Mouse (Mus musculus): ENCODE results near the gene Nans. TPM values are rescaled to one million over a fixed set of nuclear protein-coding genes. Genes with fewer than 3 reads are reported as not detected.
A peak's percentile ranks its signal among the peaks of the same experiment; 100 is the strongest.

Nans gene
- total and polyA plus RNA-seq, 2 experiments from 2014 or later = 69.8 to 89.3 TPM

GRCm38 (mm10) chr4:46485696-46486417 lies 3.2 kb upstream of the Nans start:
- Histone ChIP-seq H3K4me2 (ENCODE audit: low read depth) (no peak overlapping the region), H3K4me3 (ENCODE audit: low read depth, low read length) (no peak overlapping the region), H3K27me3 (ENCODE audit: insufficient read depth, low read length) (no peaks in the 10 kb centered on the region), H3K36me3 (ENCODE audit: insufficient read depth) (no peaks in the 10 kb centered on the region), H3K4me1 (ENCODE audit: insufficient read depth) (peaks cover 9% of the 10 kb centered on the region; the same call in 1 of the 2 replicates), H3K9me3 (ENCODE audit: low read length) (no peaks in the 10 kb centered on the region), H3K27ac (ENCODE audit: low read depth, low read length) (no peak overlapping the region), H3K9ac (no peak overlapping the region)
- TF ChIP-seq CTCF (IDR thresholded peaks at IDR 0.05; ENCODE audit: low read depth) = no peak
- WGBS = 63% methylated on average over 14 of the region's 14 CpGs
- DNase-seq (no peak), ATAC-seq (no peak)

- H3K4me1 ChIP-seq (ENCODE audit: insufficient read depth) = peaks cover 9% of the 10 kb centered on the region; the same call in 1 of the 2 replicates
- H3K9me3 ChIP-seq (ENCODE audit: low read length) = no peaks in the 10 kb centered on the region
- no peaks in the 10 kb centered on the region for H3K27me3 ChIP-seq (ENCODE audit: insufficient read depth, low read length)
- H3K9ac ChIP-seq = no peak overlapping the region
- H3K36me3 ChIP-seq (ENCODE audit: insufficient read depth) = no peaks in the 10 kb centered on the region
- TF ChIP-seq CTCF (IDR thresholded peaks at IDR 0.05; ENCODE audit: low read depth) = no peak
- WGBS = 90% methylated on average over 5 of the region's 5 CpGs
- DNase-seq (no peak), ATAC-seq (no peak)
- H3K4me3 ChIP-seq (ENCODE audit: low read depth, low read length) = no peak overlapping the region
- H3K27ac ChIP-seq (ENCODE audit: low read depth, low read length) = no peak overlapping the region
- no peak overlapping the region for H3K4me2 ChIP-seq (ENCODE audit: low read depth)
Measured at GRCm38 (mm10) chr4:46487348-46487747, 1.7 kb upstream of the Nans start.

- ATAC-seq = no peak
- Histone ChIP-seq H3K36me3 (ENCODE audit: insufficient read depth) (peaks cover 36% of the 10 kb centered on the region), H3K4me3 (ENCODE audit: low read depth, low read length) (no peak overlapping the region), H3K9ac (no peak overlapping the region), H3K4me2 (ENCODE audit: low read depth) (no peak overlapping the region), H3K9me3 (ENCODE audit: low read length) (no peaks in the 10 kb centered on the region), H3K27me3 (ENCODE audit: insufficient read depth, low read length) (no peaks in the 10 kb centered on the region), H3K4me1 (ENCODE audit: insufficient read depth) (peaks cover 9% of the 10 kb centered on the region; the same call in 1 of the 2 replicates), H3K27ac (ENCODE audit: low read depth, low read length) (no peak overlapping the region)
- DNase-seq = no peak
- TF ChIP-seq CTCF (IDR thresholded peaks at IDR 0.05; ENCODE audit: low read depth) = no peak
- WGBS = 93% methylated on average over 6 of the region's 6 CpGs
Measured at GRCm38 (mm10) chr4:46493071-46493470, 4.0 kb downstream of the Nans start.

GRCm38 (mm10) chr4:46495543-46495942 lies 6.5 kb downstream of the Nans start:
- Histone ChIP-seq H3K27ac (ENCODE audit: low read depth, low read length) (no peak overlapping the region), H3K4me3 (ENCODE audit: low read depth, low read length) (no peak overlapping the region), H3K36me3 (ENCODE audit: insufficient read depth) (peaks cover 49% of the 10 kb centered on the region), H3K9me3 (ENCODE audit: low read length) (no peaks in the 10 kb centered on the region), H3K27me3 (ENCODE audit: insufficient read depth, low read length) (no peaks in the 10 kb centered on the region), H3K4me2 (ENCODE audit: low read depth) (no peak overlapping the region), H3K9ac (no peak overlapping the region), H3K4me1 (ENCODE audit: insufficient read depth) (peaks cover under 1% of the 10 kb centered on the region; the same call in 1 of the 2 replicates)
- DNase-seq = no peak
- WGBS = 91% methylated on average over 12 of the region's 12 CpGs
- TF ChIP-seq CTCF (IDR thresholded peaks at IDR 0.05; ENCODE audit: low read depth) = no peak
- no peak for ATAC-seq

- H3K27ac ChIP-seq (ENCODE audit: low read depth, low read length) = no peak overlapping the region
- H3K4me1 ChIP-seq (ENCODE audit: insufficient read depth) = no peaks in the 10 kb centered on the region
- no peaks in the 10 kb centered on the region for H3K27me3 ChIP-seq (ENCODE audit: insufficient read depth, low read length)
- WGBS = 51% methylated on average over 4 of the region's 4 CpGs
- no peaks in the 10 kb centered on the region for H3K9me3 ChIP-seq (ENCODE audit: low read length)
- ATAC-seq = peak; percentile 55; the same call in 1 of the 2 replicates
- H3K4me3 ChIP-seq (ENCODE audit: low read depth, low read length) = no peak overlapping the region
- DNase-seq = peak; percentile 70
- no peak overlapping the region for H3K4me2 ChIP-seq (ENCODE audit: low read depth)
- H3K9ac ChIP-seq = no peak overlapping the region
- peaks cover 66% of the 10 kb centered on the region for H3K36me3 ChIP-seq (ENCODE audit: insufficient read depth)
- peak; percentile 91 for TF ChIP-seq CTCF (IDR thresholded peaks at IDR 0.05; ENCODE audit: low read depth)
Measured at GRCm38 (mm10) chr4:46497286-46497892, 8.3 kb downstream of the Nans start.

- Histone ChIP-seq H3K4me3 (ENCODE audit: low read depth, low read length) (no peak overlapping the region), H3K9ac (no peak overlapping the region), H3K36me3 (ENCODE audit: insufficient read depth) (peaks cover 62% of the 10 kb centered on the region), H3K4me1 (ENCODE audit: insufficient read depth) (no peaks in the 10 kb centered on the region), H3K27me3 (ENCODE audit: insufficient read depth, low read length) (no peaks in the 10 kb centered on the region), H3K4me2 (ENCODE audit: low read depth) (no peak overlapping the region), H3K27ac (ENCODE audit: low read depth, low read length) (no peak overlapping the region), H3K9me3 (ENCODE audit: low read length) (no peaks in the 10 kb centered on the region)
- DNase-seq = no peak
- TF ChIP-seq CTCF (IDR thresholded peaks at IDR 0.05; ENCODE audit: low read depth) = no peak
- ATAC-seq = no peak
- 81% methylated on average over 3 of the region's 3 CpGs for WGBS
Measured at GRCm38 (mm10) chr4:46498511-46498910, 9.5 kb downstream of the Nans start.

- 6% methylated on average over 4 of the region's 4 CpGs for WGBS
Measured at GRCm38 (mm10) chr4:46498976-46499375, 9.9 kb downstream of the Nans start.

More at GRCm38 (mm10) chr4:46498976-46499375, 9.9 kb downstream of the Nans start:
- Histone ChIP-seq H3K27ac (ENCODE audit: low read depth, low read length) (no peak overlapping the region), H3K4me3 (ENCODE audit: low read depth, low read length) (no peak overlapping the region), H3K9ac (no peak overlapping the region), H3K4me1 (ENCODE audit: insufficient read depth) (no peaks in the 10 kb centered on the region), H3K27me3 (ENCODE audit: insufficient read depth, low read length) (no peaks in the 10 kb centered on the region), H3K4me2 (ENCODE audit: low read depth) (no peak overlapping the region), H3K36me3 (ENCODE audit: insufficient read depth) (peaks cover 62% of the 10 kb centered on the region), H3K9me3 (ENCODE audit: low read length) (no peaks in the 10 kb centered on the region)
- ATAC-seq (no peak), DNase-seq (peak; percentile 75)
- peak; percentile 85 for TF ChIP-seq CTCF (IDR thresholded peaks at IDR 0.05; ENCODE audit: low read depth)

Data from forebrain, postnatal 0 days (tissue).